Mouse (Mus musculus) bone marrow, adult 2 months (tissue): ENCODE data around the gene Ppil2.

Experiments
- CTCF ChIP-seq: fragments of 200-500 bp; IDR thresholded peaks from 2 replicates; pipeline ENCODE4 v1.5.1; 2011; ENCODE audit warnings: low read length, control low read depth; ENCODE audit not compliant: control insufficient read depth, insufficient read depth
- POLR2A ChIP-seq: fragments of 200-500 bp; IDR thresholded peaks from 2 replicates; pipeline ENCODE4 v1.6.1; 2011; ENCODE audit warnings: low read depth, mild to moderate bottlenecking, control low read depth, low read length, borderline replicate concordance; ENCODE audit not compliant: control insufficient read depth

GRCm38 (mm10) chr16:17076869-17077268, 34.2 kb downstream of the Ppil2 start:
- TF ChIP-seq CTCF (no peak), POLR2A (no peak)
